Mouse (Mus musculus): ENCODE data around the gene Slc25a40. TPM values are rescaled to one million over a fixed set of nuclear protein-coding genes. Genes with fewer than 3 reads are reported as not detected.

The Slc25a40 gene
- polyA plus RNA-seq, 1 experiment from 2014 or later, result 3.1 TPM

DNA sequence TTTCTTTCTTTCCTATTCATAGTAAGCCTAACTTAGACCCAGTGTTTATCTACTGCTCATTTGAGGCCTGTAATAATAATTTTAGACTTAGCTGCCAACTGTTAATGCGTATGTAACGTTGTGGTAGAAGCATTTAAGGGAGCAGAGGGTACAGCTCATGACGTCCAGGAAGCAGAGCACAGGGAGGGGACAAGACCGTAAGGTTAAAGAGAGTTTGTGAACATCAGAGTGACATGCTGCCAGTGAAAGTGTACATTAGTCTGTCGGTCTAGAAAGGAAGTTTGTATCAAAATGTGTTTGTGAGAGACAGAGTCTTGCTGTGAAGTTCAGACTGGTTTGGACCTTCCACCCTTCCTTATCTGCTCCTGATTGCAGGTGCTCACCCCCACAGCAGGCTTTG is 3.2 kb downstream of the Slc25a40 start:
- TF ChIP-seq CTCF (IDR thresholded peaks at IDR 0.05; ENCODE audit: low read depth), result no peak
- no peak for TF ChIP-seq EP300 (IDR thresholded peaks at IDR 0.05; ENCODE audit: low read depth)
- DNase-seq, result no peak
- WGBS (ENCODE audit: insufficient replicate concordance), result 60% methylated on average over 5 of the region's 5 CpGs
- Histone ChIP-seq H3K9me3 (ENCODE audit: low read length) (no peaks in the 10 kb centered on the region), H3K4me2 (ENCODE audit: low read depth, low read length) (no peak overlapping the region), H3K4me1 (ENCODE audit: insufficient read depth) (peaks cover 8% of the 10 kb centered on the region), H3K4me3 (ENCODE audit: low read depth, low read length) (no peak overlapping the region), H3K9ac (replicated peaks) (no peak overlapping the region), H3K27me3 (ENCODE audit: insufficient read depth, low read length) (no peaks in the 10 kb centered on the region), H3K27ac (ENCODE audit: low read depth) (no peak overlapping the region), H3K36me3 (replicated peaks; ENCODE audit: insufficient read depth, low read length) (no peaks in the 10 kb centered on the region; the same call in 1 of the 2 replicates)
- ATAC-seq, result no peak

- 84% methylated on average over 5 of the region's 5 CpGs for WGBS (ENCODE audit: insufficient replicate concordance)
- ATAC-seq (no peak), DNase-seq (no peak)
- Histone ChIP-seq H3K36me3 (replicated peaks; ENCODE audit: insufficient read depth, low read length) (no peaks in the 10 kb centered on the region), H3K9me3 (ENCODE audit: low read length) (no peaks in the 10 kb centered on the region), H3K27ac (ENCODE audit: low read depth) (no peak overlapping the region), H3K4me3 (ENCODE audit: low read depth, low read length) (no peak overlapping the region), H3K4me2 (ENCODE audit: low read depth, low read length) (no peak overlapping the region), H3K4me1 (ENCODE audit: insufficient read depth) (no peaks in the 10 kb centered on the region), H3K27me3 (ENCODE audit: insufficient read depth, low read length) (no peaks in the 10 kb centered on the region), H3K9ac (replicated peaks) (no peak overlapping the region)
- TF ChIP-seq EP300 (IDR thresholded peaks at IDR 0.05; ENCODE audit: low read depth), result no peak
- no peak for TF ChIP-seq CTCF (IDR thresholded peaks at IDR 0.05; ENCODE audit: low read depth)
These were observed 15.0 kb downstream of the Slc25a40 start for GRCm38 (mm10) chr5:8437481-8438156.

DNA sequence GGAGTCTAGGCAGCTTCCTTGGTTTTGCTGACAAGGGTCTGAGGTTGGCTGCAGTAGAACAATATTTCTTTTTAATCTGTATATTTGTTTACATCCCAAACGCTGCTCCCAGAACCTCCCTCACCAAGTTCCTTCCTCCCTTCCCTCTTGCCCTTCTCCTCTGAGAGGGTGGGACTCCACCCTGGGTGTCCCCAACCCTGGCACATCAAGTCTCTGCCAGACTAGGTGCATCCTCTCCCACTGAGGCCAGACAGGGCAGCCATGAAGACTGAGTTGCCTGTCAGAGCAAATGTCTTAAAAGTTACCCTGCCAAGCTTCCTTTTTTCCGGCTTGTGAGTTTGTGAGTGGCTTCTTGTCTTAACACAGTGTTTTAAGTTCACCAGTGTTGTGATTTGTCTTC is 16.4 kb downstream of the Slc25a40 start:
- H3K27me3 ChIP-seq (ENCODE audit: insufficient read depth, low read length), result no peaks in the 10 kb centered on the region
- no peak overlapping the region for H3K27ac ChIP-seq (ENCODE audit: low read depth)
- no peak for DNase-seq
- H3K4me2 ChIP-seq (ENCODE audit: low read depth, low read length), result no peak overlapping the region
- 64% methylated on average over 2 of the region's 2 CpGs for WGBS (ENCODE audit: insufficient replicate concordance)
- no peaks in the 10 kb centered on the region for H3K9me3 ChIP-seq (ENCODE audit: low read length)
- ATAC-seq, result no peak
- H3K36me3 ChIP-seq (replicated peaks; ENCODE audit: insufficient read depth, low read length), result no peaks in the 10 kb centered on the region
- H3K4me3 ChIP-seq (ENCODE audit: low read depth, low read length), result no peak overlapping the region
- no peak for TF ChIP-seq EP300 (IDR thresholded peaks at IDR 0.05; ENCODE audit: low read depth)
- TF ChIP-seq CTCF (IDR thresholded peaks at IDR 0.05; ENCODE audit: low read depth), result no peak
- H3K9ac ChIP-seq (replicated peaks), result no peak overlapping the region
- no peaks in the 10 kb centered on the region for H3K4me1 ChIP-seq (ENCODE audit: insufficient read depth)

DNA sequence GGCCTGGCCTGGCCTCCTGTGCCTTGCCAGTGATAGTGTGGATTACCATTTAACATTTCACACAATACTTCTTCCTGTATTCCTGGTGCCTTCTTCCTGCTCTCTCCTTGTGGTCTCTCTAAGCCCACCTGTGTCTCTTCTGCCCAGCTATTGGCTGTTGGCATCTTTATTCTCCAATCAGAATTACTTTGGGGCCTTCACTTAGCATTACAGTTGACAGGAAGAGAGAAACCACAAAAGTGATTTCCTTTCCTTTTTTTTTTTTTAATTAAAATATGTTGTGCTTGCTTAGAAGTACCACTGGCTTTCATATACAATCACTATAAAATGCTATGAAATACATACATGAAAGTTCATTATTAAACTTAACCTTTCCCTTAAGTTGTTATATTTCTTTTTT is 32.9 kb downstream of the Slc25a40 start:
- H3K36me3 ChIP-seq (replicated peaks; ENCODE audit: insufficient read depth, low read length), result no peaks in the 10 kb centered on the region
- ATAC-seq (no peak), DNase-seq (no peak)
- H3K9ac ChIP-seq (replicated peaks), result no peak overlapping the region
- no peak for TF ChIP-seq EP300 (IDR thresholded peaks at IDR 0.05; ENCODE audit: low read depth)
- no peak for TF ChIP-seq CTCF (IDR thresholded peaks at IDR 0.05; ENCODE audit: low read depth)
- no peak overlapping the region for H3K4me3 ChIP-seq (ENCODE audit: low read depth, low read length)
- H3K4me2 ChIP-seq (ENCODE audit: low read depth, low read length), result no peak overlapping the region
- H3K4me1 ChIP-seq (ENCODE audit: insufficient read depth), result no peaks in the 10 kb centered on the region
- H3K27ac ChIP-seq (ENCODE audit: low read depth), result no peak overlapping the region
- H3K9me3 ChIP-seq (ENCODE audit: low read length), result no peaks in the 10 kb centered on the region
- H3K27me3 ChIP-seq (ENCODE audit: insufficient read depth, low read length), result no peaks in the 10 kb centered on the region

GRCm38 (mm10) chr5:8456561-8456960 is 33.9 kb downstream of the Slc25a40 start:
- Histone ChIP-seq H3K4me3 (ENCODE audit: low read depth, low read length) (no peak overlapping the region), H3K27ac (ENCODE audit: low read depth) (no peak overlapping the region), H3K4me1 (ENCODE audit: insufficient read depth) (no peaks in the 10 kb centered on the region), H3K27me3 (ENCODE audit: insufficient read depth, low read length) (no peaks in the 10 kb centered on the region), H3K36me3 (replicated peaks; ENCODE audit: insufficient read depth, low read length) (no peaks in the 10 kb centered on the region), H3K9me3 (ENCODE audit: low read length) (no peaks in the 10 kb centered on the region), H3K9ac (replicated peaks) (no peak overlapping the region), H3K4me2 (ENCODE audit: low read depth, low read length) (no peak overlapping the region)
- TF ChIP-seq EP300 (IDR thresholded peaks at IDR 0.05; ENCODE audit: low read depth), result no peak
- TF ChIP-seq CTCF (IDR thresholded peaks at IDR 0.05; ENCODE audit: low read depth), result no peak
- DNase-seq (no peak), ATAC-seq (no peak)
- 79% methylated on average over 5 of the region's 5 CpGs for WGBS (ENCODE audit: insufficient replicate concordance)

DNA sequence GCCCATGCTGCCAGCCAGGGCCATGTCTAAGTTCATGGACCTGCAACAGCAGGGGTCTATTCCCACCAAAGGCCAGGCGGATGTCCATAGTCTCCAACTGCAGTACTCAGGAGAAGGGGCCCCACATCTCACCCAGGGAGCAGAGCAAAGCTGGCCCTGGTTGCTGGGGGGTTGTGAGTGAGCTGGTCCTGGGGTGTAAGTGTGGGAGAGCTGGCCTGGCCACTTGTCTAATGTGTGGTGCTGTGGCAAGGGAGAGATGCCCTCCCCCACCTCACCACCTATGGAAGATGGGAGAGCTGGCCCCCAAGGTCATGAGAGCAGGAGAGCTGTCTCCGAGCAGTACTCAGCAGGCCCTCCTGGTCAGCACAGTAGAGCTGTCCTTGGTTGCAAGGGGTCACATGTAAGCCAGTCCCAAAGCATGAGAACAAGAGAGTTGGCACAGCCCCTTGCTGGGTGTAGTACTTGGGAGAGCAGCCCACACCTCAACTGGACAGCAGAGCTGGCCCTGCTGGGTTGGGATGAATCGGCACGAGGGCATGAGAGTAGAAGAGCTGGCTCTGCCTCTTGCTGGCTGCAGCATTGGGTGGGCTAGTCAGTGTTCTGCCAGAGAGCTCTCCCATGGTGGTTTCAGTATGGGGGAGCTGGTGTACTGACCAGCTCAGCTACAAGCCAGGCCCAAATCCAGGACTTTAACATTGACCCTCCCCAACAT is 65.5 kb downstream of the Slc25a40 start:
- Histone ChIP-seq H3K9ac (replicated peaks) (no peak overlapping the region), H3K4me2 (ENCODE audit: low read depth, low read length) (no peak overlapping the region), H3K36me3 (replicated peaks; ENCODE audit: insufficient read depth, low read length) (no peaks in the 10 kb centered on the region), H3K9me3 (ENCODE audit: low read length) (no peaks in the 10 kb centered on the region), H3K27me3 (ENCODE audit: insufficient read depth, low read length) (no peaks in the 10 kb centered on the region), H3K4me3 (ENCODE audit: low read depth, low read length) (no peak overlapping the region), H3K4me1 (ENCODE audit: insufficient read depth) (no peaks in the 10 kb centered on the region), H3K27ac (ENCODE audit: low read depth) (no peak overlapping the region)
- DNase-seq, result no peak
- WGBS (ENCODE audit: insufficient replicate concordance), result 64% methylated on average over 4 of the region's 4 CpGs
- TF ChIP-seq EP300 (IDR thresholded peaks at IDR 0.05; ENCODE audit: low read depth) (no peak), CTCF (IDR thresholded peaks at IDR 0.05; ENCODE audit: low read depth) (no peak)
- ATAC-seq, result no peak
